Mouse (Mus musculus) forebrain, embryonic 13.5 days (tissue): ENCODE measurements around the gene Nxph3. TPM values are rescaled to one million over a fixed set of nuclear protein-coding genes. Genes with fewer than 3 reads are reported as not detected.
A peak's percentile ranks its signal among the peaks of the same experiment; 100 is the strongest.

Experiments
- ATAC-seq: fragments of 200-750 bp; cut with Nextera tagmentation; 2 replicates; pipeline ENCODE4 v1.8.0; 2017
- H3K27ac ChIP-seq: fragments of 300-500 bp; sonication (generic); 2 replicates; pipeline ENCODE4 v1.5.1; 2015; ENCODE audit warnings: inconsistent platforms, mild to moderate bottlenecking, moderate library complexity
- H3K27me3 ChIP-seq: fragments of 300-500 bp; sonication (generic); 2 replicates; pipeline ENCODE4 v1.6.1; 2015; ENCODE audit warnings: mild to moderate bottlenecking, inconsistent platforms
- H3K36me3 ChIP-seq: fragments of 300-500 bp; sonication (generic); 2 replicates; pipeline ENCODE4 v1.6.1; 2015; ENCODE audit warnings: mild to moderate bottlenecking, inconsistent platforms; ENCODE audit not compliant: poor library complexity, severe bottlenecking
- H3K4me1 ChIP-seq: fragments of 300-500 bp; sonication (generic); 2 replicates; pipeline ENCODE4 v1.6.1; 2015; ENCODE audit warnings: inconsistent platforms
- H3K4me2 ChIP-seq: fragments of 300-500 bp; sonication (generic); 2 replicates; pipeline ENCODE4 v1.6.1; 2015; ENCODE audit warnings: inconsistent platforms, mild to moderate bottlenecking, moderate library complexity
- H3K4me3 ChIP-seq: fragments of 300-500 bp; sonication (generic); 2 replicates; pipeline ENCODE4 v1.5.1; 2015; ENCODE audit warnings: mild to moderate bottlenecking, inconsistent platforms
- H3K9ac ChIP-seq: fragments of 300-500 bp; sonication (generic); 2 replicates; pipeline ENCODE4 v1.6.1; 2015; ENCODE audit warnings: mild to moderate bottlenecking, inconsistent platforms
- H3K9me3 ChIP-seq: fragments of 300-500 bp; sonication (generic); replicated peaks from 2 replicates; pipeline ENCODE4 v1.6.1; 2016; ENCODE audit warnings: inconsistent platforms
- WGBS: fragments of 180-500 bp; shearing (Covaris S2); methylation state at CpG from one replicate; pipeline ENCODE4 v1.1.7; 2015; 5-methylcytosine and 5-hydroxymethylcytosine counted together
- polyA plus RNA-seq: library from polyadenylated mRNA; unstranded; fragments of >200 nt; fragmentation: Nextera tagmentation; extraction: Ambion mirVana; gene quantifications from 2 replicates; pipeline ENCODE4 v1.2.1, GENCODE M21; 2015

Gene Nxph3
- polyA plus RNA-seq, 1 experiment from 2014 or later = 2.2 TPM

DNA sequence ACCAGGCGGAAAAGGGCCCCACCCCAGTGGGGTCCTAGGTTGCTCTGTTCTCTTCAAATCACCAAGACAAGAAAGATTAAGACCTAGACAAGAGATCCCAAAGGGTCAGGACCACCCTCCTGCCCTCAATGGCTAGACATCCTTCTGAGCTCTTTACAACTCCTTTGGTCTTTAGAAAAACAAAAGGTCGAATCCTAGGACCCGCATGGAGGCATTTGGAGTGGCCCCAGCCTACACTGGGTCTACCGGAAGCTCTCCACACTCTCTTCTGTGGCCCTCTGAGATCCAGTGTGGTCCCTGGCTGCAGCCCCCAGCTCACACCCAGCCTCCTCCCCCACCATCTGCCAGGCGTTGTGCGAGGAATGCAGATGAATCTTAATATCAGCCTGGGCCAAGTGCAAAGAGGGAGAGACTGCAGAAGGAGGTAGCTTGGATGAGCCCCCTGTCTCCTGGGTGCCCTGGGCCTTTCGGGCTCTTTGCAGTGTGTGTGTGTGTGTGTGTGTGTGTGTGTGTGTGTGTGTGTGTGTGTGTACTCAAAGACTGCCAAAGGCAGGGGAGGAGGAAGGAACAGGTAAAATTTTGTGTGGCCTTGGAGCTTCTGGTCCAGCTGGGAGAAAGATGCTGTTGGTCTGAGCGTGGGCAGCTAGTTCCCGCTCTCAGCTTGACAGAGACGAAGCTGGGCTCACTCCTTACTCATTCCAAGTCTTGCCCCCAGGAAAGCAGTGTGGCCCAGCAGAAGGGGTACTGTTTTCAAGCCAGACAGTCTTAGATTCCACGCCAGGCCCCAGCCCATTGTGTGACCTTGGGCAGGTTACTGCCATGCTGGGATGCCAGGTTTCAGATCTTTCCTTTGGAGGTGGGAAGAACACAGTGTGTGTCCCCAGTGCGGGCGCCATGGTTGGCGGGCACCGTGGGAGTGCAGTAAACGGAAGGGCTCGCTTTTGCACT, 1.3 kb upstream of the Nxph3 start:
- H3K36me3 ChIP-seq = no peaks in the 10 kb centered on the region
- peak overlapping the region; percentile 50 for H3K4me3 ChIP-seq
- peak overlapping the region; percentile 91 for H3K4me2 ChIP-seq
- WGBS = 33% methylated on average over 17 of the region's 17 CpGs
- H3K27me3 ChIP-seq = peaks cover 64% of the 10 kb centered on the region
- H3K9me3 ChIP-seq = no peaks in the 10 kb centered on the region
- no peak overlapping the region for H3K9ac ChIP-seq
- peaks cover 49% of the 10 kb centered on the region for H3K4me1 ChIP-seq
- peak; percentile 41; the same call in 1 of the 2 replicates for ATAC-seq
- peak overlapping the region; percentile 51; the same call in 1 of the 2 replicates for H3K27ac ChIP-seq

DNA sequence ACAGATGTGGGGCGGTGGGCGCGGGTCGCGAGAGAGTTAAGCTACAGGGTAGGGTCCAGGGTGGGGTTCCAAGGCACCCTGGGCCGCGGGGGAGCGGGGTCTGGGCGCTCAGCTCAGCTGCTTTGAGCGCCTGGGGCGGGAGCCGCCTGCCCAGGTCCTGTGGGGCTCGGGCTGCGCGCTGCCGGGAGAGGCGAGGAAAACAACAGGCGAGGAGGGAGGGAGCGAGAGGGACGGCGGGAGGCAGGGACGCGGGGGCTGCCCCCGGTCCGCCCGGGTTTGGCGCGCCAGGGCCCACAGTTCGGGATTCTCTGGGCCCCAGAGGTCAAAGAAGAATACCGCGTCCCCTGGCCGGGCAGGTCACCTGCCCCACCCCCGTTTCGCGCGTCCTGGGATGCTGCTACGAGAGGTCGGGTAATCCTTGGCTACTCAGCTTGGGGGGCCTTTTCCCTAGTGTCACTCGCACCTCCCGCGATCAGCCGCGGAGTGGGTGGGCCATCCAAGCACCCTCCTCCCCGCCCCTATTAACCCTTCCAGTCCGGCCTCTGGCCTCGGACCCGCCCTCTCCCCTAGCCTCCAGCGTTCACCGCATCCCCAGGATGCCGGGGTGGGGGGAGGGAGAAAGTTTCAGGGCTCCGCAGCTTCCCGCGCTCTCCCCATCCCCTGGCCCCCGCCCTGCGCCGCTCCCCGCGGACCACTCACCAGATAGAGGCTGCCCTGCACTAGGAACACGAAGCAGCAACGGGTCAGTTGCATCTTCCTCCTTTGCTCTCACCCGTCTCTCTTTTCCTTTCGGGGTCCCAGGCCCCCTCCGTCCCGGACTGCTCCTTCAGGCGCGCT, 691 bp downstream of the Nxph3 start:
- Histone ChIP-seq H3K4me3 (peak overlapping the region; percentile 50), H3K9ac (peak overlapping the region; percentile 68), H3K36me3 (no peaks in the 10 kb centered on the region), H3K4me1 (peaks cover 40% of the 10 kb centered on the region), H3K4me2 (peak overlapping the region; percentile 91), H3K9me3 (no peaks in the 10 kb centered on the region), H3K27me3 (peaks cover 72% of the 10 kb centered on the region), H3K27ac (no peak overlapping the region)
- ATAC-seq = peak; percentile 17
- WGBS = 1% methylated on average over 60 of the region's 66 CpGs

DNA sequence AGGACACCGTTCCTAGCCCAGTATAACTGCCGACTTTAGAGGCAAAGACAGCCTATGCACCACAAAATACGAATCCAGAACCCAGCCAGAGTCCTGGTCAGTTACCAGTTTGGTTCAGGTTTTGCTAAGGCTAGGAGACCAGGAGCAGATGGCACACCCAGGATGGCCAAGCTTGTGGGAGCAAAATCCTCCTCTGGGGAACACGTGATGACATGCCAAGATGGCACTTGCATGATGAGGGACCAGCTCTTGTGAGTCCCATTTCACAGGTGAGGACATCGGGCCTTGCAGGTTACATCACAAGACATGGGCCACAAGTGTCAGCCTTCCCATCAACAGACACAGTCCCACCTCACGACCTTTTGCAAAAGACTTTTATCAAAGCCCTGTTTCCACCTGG, 2.0 kb downstream of the Nxph3 start:
- Histone ChIP-seq H3K27me3 (peaks cover 77% of the 10 kb centered on the region), H3K9ac (no peak overlapping the region), H3K36me3 (no peaks in the 10 kb centered on the region), H3K4me2 (peak overlapping the region; percentile 91; the same call in 1 of the 2 replicates), H3K27ac (no peak overlapping the region), H3K9me3 (no peaks in the 10 kb centered on the region), H3K4me1 (peaks cover 39% of the 10 kb centered on the region), H3K4me3 (no peak overlapping the region)
- ATAC-seq = no peak
- WGBS = 85% methylated on average over 6 of the region's 6 CpGs

DNA sequence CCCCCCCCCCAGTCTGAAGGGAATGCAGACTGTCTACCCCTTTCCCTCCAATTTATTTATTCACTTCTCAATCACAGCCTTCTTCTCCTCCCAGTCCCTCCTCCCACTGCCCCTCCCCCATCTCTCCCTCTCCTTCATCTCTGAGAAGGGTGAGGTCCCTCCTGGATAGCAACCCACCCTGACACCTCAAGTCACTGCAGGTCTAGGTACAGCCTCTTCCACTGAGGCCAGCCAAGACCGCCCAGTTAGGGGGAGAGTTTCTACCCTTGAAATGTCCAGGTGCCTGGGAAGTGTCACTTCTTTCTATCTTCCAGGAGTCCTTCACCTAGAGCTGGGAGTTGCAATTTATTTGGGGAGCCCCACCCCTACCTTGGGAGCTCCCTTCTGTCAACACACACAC, 2.5 kb downstream of the Nxph3 start:
- no peaks in the 10 kb centered on the region for H3K9me3 ChIP-seq

DNA sequence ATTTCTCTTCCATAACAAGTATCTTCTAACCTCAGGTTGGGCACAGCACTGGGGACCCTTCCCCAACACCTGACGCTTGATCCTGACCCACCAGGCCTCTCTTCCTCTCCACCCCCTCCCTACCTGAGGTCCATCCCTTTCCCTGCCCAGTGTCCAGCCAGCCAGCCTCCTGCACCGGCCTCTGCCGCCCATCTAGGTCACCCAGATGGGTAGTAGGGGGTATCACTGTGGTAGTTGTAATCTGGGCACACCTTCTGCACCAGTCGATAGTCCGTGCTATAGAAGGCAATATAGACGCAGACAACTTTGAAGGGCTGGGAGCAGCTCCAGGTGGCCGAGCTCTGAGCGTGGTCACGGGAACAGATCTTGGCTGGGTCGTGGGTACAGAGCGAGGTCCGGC, 3.7 kb downstream of the Nxph3 start:
- no peaks in the 10 kb centered on the region for H3K36me3 ChIP-seq
- no peak overlapping the region for H3K9ac ChIP-seq
- no peak overlapping the region for H3K27ac ChIP-seq
- H3K9me3 ChIP-seq = no peaks in the 10 kb centered on the region
- H3K4me3 ChIP-seq = no peak overlapping the region
- no peak for ATAC-seq
- H3K4me1 ChIP-seq = peaks cover 23% of the 10 kb centered on the region
- H3K4me2 ChIP-seq = no peak overlapping the region
- WGBS = 91% methylated on average over 12 of the region's 12 CpGs
- peaks cover 61% of the 10 kb centered on the region for H3K27me3 ChIP-seq

More for the DNA sequence above, 2.5 kb downstream of the Nxph3 start:
- H3K27me3 ChIP-seq = peaks cover 72% of the 10 kb centered on the region
- WGBS = 88% methylated on average over 1 of the region's 1 CpGs
- no peaks in the 10 kb centered on the region for H3K36me3 ChIP-seq
- no peak for ATAC-seq
- no peak overlapping the region for H3K4me3 ChIP-seq
- H3K4me1 ChIP-seq = peaks cover 36% of the 10 kb centered on the region
- no peak overlapping the region for H3K9ac ChIP-seq
- no peak overlapping the region for H3K4me2 ChIP-seq
- H3K27ac ChIP-seq = no peak overlapping the region

DNA sequence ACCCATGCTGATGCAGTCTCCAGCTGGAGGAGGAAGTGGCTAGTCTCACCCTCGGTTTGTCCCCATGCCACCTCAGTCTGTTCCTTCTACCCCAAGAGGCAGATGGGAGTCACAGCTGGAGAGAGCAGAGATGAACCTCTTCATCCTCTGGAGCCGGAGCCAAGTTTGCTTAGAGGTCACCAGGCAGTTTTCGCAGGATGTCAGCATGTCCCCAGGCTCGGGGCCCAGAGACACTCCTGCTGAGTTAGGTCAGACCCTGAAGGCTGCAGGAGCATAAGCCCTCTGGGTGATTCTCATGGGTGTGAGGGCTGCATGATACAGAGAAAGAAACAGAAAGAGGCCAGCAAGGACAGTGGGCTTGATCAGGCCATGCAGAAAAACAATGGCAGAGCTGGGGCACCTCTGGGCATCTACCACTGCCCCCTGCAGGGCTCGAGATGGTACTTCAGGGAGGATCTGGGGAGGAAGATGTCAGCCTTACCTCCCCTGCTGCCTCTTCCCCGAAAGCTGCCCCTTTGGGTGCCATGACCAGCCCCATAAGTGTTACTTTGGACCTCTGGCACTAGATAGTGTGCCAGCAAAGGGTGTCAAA, 5.1 kb downstream of the Nxph3 start:
- no peaks in the 10 kb centered on the region for H3K9me3 ChIP-seq
- ATAC-seq = no peak
- no peak overlapping the region for H3K9ac ChIP-seq
- H3K4me3 ChIP-seq = no peak overlapping the region
- H3K27ac ChIP-seq = no peak overlapping the region
- H3K36me3 ChIP-seq = no peaks in the 10 kb centered on the region
- WGBS = 74% methylated on average over 6 of the region's 6 CpGs
- no peak overlapping the region for H3K4me2 ChIP-seq
- H3K27me3 ChIP-seq = peaks cover 47% of the 10 kb centered on the region
- peaks cover 12% of the 10 kb centered on the region for H3K4me1 ChIP-seq

DNA sequence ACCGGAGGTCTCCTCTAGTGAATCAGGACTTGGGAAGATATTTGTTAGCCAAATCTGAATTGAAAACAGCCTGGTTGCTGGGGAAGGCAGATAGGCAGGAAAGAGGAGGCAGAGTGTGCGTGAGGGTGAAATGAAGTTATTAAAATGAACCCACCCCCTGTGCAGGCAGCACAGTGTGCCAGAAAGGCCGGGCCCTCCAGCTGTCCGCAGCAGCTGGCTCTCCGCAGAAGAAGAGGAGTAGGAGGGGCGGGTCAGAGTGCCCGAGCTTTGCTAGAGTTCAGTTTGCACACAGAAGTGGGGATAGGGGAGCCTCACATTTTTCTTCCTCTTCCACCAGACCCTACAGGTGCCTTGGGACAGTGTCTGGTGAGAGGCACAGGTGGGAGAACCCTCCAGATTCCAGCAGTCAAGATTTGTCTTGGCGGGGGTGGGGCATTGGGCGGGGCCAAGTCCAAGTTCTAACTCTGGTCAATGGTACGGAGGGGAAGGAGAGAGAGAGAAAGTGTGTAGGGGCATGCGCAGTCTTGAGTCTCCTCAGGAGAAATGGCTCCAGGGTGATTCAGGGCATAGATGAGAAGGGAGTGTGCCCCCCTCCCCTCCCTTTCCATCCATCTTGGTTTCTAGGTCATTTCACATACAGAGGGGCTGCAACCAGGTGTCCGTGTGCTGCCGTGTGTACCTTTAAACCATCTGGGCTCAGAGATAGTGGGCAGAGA, 6.0 kb downstream of the Nxph3 start:
- no peak overlapping the region for H3K4me3 ChIP-seq
- H3K4me1 ChIP-seq = peaks cover 5% of the 10 kb centered on the region
- no peak overlapping the region for H3K27ac ChIP-seq
- 59% methylated on average over 13 of the region's 13 CpGs for WGBS
- H3K9me3 ChIP-seq = no peaks in the 10 kb centered on the region
- H3K9ac ChIP-seq = no peak overlapping the region
- H3K36me3 ChIP-seq = no peaks in the 10 kb centered on the region
- ATAC-seq = no peak
- H3K4me2 ChIP-seq = no peak overlapping the region
- H3K27me3 ChIP-seq = peaks cover 38% of the 10 kb centered on the region

DNA sequence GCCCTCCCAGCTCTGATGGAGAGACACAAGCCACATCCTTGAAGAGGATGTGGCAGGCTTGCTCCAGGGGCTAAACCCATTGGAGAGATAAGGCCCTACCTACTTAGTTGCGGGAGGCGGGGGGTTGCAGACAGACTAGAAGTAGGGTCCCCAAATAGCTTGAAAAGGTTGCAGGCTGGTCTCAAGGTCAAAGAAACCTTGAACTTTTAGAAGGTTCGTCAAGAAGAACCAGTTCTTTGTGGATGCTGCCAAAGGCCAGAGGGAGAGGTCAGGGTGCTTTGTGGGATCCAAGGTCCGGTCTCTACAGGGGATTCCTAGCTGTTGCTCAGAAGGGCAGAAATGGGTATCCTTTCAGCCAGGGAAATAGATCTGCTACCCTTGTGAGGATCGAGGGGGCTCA, 6.6 kb downstream of the Nxph3 start:
- no peak overlapping the region for H3K9ac ChIP-seq
- 78% methylated on average over 5 of the region's 5 CpGs for WGBS
- no peak for ATAC-seq

DNA sequence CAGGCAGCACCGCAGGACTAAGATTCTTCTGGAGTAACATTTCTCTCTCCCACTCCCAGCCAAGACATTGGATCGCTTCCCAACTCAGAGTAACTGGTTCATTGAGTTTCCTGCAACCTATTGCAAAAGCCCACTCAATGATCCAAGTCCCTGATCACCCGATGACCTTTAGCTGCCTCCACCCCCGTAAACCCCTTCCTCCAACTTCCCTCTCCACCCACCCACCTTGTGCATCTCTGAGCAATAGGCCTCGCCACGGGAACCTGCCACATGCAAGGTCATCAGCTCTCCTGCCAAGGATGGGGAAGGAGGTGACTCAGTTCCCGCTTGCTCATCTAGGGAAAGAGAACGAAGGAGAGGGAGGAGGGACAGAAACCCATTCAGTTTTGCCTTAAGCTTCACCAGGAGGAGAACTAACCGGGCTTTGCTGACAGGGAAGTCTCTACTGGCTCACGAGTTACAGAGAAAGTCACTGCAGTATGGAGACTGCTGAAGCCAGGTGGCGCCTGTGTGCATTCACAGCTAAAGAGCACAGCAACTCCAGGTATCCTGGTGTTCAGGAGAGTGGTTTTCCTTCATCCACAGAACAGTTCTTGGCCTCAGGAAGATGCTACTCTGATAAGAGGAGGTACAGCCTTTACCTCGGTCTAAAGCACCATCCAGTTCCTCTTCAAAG, 7.2 kb downstream of the Nxph3 start:
- WGBS = 49% methylated on average over 12 of the region's 12 CpGs
- no peak overlapping the region for H3K9ac ChIP-seq
- ATAC-seq = no peak
- no peak overlapping the region for H3K4me2 ChIP-seq
- no peak overlapping the region for H3K27ac ChIP-seq
- peaks cover 4% of the 10 kb centered on the region; the same call in 1 of the 2 replicates for H3K4me1 ChIP-seq
- H3K36me3 ChIP-seq = no peaks in the 10 kb centered on the region
- H3K4me3 ChIP-seq = no peak overlapping the region
- H3K9me3 ChIP-seq = no peaks in the 10 kb centered on the region
- peaks cover 26% of the 10 kb centered on the region for H3K27me3 ChIP-seq

More for the DNA sequence above, 6.6 kb downstream of the Nxph3 start:
- H3K4me3 ChIP-seq = no peak overlapping the region
- peaks cover 32% of the 10 kb centered on the region for H3K27me3 ChIP-seq
- no peak overlapping the region for H3K27ac ChIP-seq
- no peaks in the 10 kb centered on the region for H3K36me3 ChIP-seq
- H3K4me2 ChIP-seq = no peak overlapping the region
- H3K9me3 ChIP-seq = no peaks in the 10 kb centered on the region
- peaks cover 4% of the 10 kb centered on the region; the same call in 1 of the 2 replicates for H3K4me1 ChIP-seq

DNA sequence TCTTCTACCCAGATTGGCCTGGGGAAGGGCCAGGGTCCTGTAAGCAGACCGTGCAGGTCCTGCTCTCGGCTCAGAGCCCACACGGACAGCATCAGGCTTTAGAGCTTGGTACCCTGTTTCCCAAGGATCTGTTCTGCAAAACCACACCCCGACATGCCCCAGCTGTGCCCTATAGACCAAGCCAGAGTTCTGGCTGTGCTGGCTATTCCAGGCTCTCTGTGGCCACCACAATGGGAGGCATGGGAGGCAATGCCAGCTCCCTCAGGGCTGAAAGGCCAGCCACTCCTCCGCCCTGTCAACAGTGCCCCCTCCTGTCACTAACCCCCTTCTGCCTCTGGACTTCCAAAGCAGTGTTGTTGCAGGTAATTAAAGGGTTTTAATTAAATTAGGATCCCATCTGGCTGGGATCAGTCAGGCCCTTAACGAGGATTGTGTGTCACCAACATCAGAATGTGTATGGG, 10.1 kb downstream of the Nxph3 start:
- Histone ChIP-seq H3K9me3 (no peaks in the 10 kb centered on the region), H3K4me2 (no peak overlapping the region), H3K27ac (no peak overlapping the region), H3K27me3 (0 out of 2 replicates have a peak, but pooled peaks cover 9% of the 10 kb centered on the region), H3K4me1 (peaks cover 13% of the 10 kb centered on the region), H3K36me3 (no peaks in the 10 kb centered on the region), H3K9ac (no peak overlapping the region), H3K4me3 (no peak overlapping the region)
- 40% methylated on average over 6 of the region's 6 CpGs for WGBS
- ATAC-seq = no peak
